Mouse (Mus musculus) CD8-positive naive resting alpha-beta T cell, adult 2 months (primary cell): ENCODE results near the gene Usp18.

Experiments used
- DNase-seq, 2 experiments: peaks; one replicate each; pipeline ENCODE4 v3.0.0; 2022; ENCODE audit warnings: low read depth in 2 of 2, low spot score in 2 of 2

The Usp18 gene

GRCm38 (mm10) chr6:121299954-121300353 is 54.2 kb downstream of the Usp18 start, which contains the start of gene Slc6a13:
TSS of gene Slc6a13 (plus strand) at chr6:121300227.
- DNase-seq: no peak

GRCm38 (mm10) chr6:121300504-121300903 is 54.8 kb downstream of the Usp18 start:
- no peak for DNase-seq

DNA sequence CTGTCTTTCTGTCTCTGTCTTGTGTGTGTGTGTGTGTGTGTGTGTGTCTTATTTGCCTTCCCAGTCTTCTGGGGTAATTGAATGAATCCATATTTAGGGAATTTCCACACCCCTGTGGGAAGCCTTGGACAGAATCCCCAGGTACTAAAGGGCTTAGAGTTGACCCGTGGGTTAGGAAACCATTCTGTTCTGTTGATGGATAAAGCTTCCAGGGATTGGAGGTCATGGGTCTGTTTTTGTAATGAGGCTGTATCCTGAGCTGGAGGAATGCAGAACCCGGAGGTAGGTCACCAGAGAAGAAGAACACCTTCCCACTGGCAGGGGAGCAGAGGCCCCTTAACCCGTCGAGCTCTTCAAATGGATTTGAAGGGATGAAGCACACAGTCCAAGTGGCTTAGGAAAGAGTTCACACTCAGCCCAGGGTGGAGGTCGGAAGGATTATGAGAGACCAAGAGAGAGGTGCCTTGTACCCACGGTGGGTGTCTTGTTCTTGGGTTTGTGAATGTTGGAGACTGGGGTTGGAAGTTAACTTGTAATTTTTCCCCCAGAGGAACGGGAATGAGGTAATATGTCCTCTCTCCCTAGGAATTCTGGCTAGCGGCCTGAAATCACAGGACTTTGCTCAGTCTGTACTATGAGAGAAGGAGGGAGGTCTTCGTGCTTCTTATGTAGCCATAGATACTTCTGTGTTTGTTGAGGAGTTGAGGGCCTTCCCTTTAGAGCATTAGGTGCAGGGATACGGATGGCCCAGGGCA is 57.9 kb downstream of the Usp18 start:
- DNase-seq: no peak

DNA sequence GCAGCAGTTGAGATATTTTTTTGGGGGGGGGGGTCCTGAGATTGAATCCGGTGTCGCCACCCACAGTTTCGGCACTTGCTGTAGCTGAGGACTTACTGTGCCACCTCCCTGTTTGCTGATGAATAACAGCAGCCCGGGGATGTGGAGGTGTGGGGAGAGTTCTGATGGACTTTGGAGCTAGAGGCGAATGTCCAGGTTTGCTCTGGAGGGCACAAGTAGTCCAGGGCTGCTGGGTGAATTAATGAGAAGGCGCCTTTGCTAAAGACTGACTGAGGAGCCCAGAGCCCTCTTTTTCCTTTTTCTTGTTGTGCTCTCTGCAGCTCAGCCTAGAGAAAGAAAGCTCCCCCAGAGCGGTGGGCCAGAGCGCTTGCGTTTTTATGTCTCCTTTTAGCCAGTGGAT is 58.9 kb downstream of the Usp18 start:
- no peak for DNase-seq

- DNase-seq: no peak
Observed at GRCm38 (mm10) chr6:121305571-121305970, 59.9 kb downstream of the Usp18 start.

- no peak for DNase-seq
Observed at GRCm38 (mm10) chr6:121310984-121311383, 65.3 kb downstream of the Usp18 start.

- no peak for DNase-seq
Observed at GRCm38 (mm10) chr6:121319099-121319498, 73.4 kb downstream of the Usp18 start.
